Mouse (Mus musculus): ENCODE data around the gene Sh3d19.
A peak's percentile ranks its signal among the peaks of the same experiment; 100 is the strongest.

The Sh3d19 gene

GRCm38 (mm10) chr3:86141886-86142262 is 171.0 kb downstream of the Sh3d19 start:
- peak; percentile 32 for DNase-seq

- DNase-seq, result peak; percentile 98
These were observed 171.5 kb downstream of the Sh3d19 start, which contains the start of gene Rps3a1 for GRCm38 (mm10) chr3:86142263-86142933. Gene Rps3a1, minus strand, starts transcription at chr3:86142702.

DNA sequence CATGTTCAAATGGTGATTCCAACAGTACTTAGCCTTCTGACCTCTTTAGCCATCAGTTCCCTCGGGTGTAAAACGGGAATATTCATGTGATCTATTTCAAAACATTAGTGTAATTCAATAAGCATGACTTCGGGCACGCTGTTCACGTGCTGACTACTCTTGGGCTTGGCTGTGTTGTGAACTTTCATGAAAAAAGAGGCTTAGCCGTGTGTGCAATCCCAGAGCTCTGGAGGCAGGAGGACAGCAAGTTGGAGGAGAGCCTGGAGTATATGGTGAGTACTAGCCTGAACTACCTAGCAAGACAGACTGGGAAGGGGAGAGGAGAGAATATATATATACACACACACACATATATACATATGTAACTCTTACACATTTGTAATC is 172.0 kb downstream of the Sh3d19 start:
- DNase-seq, result no peak

DNA sequence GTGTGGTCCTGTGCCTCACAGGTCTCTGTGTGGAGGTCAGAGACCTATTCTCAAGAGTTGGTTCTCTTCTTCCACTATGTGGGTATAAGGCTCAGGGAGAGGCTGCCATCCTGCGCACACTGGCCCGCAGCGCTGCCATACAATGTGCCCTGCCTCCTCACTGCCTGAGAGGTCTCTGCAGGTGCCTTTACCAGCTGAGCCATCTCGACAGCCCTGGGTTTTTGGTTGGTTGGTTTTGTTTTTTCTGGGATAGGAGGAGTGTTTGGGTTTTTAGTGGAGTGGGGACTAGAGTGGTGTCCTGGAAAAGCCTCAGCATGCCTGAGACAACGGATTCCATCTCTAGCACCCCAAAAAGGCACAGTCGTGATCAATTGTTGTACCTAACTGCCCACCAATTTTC is 172.4 kb downstream of the Sh3d19 start:
- no peak for DNase-seq

DNA sequence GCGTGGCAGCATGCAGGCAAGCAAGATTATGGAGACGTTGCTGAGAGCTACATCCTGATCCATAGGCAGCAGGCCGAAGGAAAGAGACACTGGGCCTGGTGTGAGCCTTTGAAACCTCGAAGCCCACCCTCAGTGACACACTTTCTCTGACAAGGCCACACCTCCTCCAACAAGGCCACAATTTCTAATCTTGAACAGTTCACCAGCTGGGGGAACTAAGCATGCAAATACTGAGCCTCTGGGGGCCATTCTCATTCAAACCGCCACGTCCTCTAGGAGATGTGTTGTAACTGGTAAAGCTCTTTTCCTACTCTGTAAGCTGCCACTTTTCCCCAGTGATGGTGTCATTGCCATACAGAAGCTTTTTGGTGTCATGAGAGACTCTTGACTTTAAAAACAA is 178.2 kb downstream of the Sh3d19 start:
- DNase-seq, result no peak

DNA sequence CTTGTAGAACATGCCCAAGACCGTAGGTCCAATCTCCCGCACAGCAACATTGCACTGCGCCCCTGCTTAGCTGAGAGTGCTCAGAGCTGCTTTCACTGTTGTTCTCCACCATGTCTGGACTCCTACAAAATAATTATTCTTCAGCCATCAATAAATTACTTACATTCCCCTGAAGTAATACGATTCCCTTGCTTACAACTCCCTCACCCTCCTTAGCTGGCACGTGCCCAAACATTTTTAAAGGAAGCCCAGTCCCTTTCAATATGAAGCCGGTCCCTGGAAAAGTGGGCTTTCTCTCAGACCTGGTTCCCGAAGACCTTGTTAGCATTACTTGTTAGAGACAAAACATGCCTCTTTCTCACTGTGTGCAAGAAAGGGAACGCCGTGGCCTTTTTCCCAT is 178.6 kb downstream of the Sh3d19 start:
- DNase-seq, result no peak

GRCm38 (mm10) chr3:86168841-86169425 is 198.0 kb downstream of the Sh3d19 start:
- no peak for DNase-seq

GRCm38 (mm10) chr3:86179714-86180113 is 208.8 kb downstream of the Sh3d19 start:
- no peak for DNase-seq
